Mouse (Mus musculus) embryonic facial prominence, embryonic 15.5 days (tissue): ENCODE measurements around the gene Ccdc185. TPM values are rescaled to one million over a fixed set of nuclear protein-coding genes. Genes with fewer than 3 reads are reported as not detected.

ENCODE experiments used
- ATAC-seq: fragments of 200-750 bp; cut with Nextera tagmentation; 2 replicates; pipeline ENCODE4 v1.8.0; 2017; ENCODE audit warnings: low read depth, moderate TSS enrichment; ENCODE audit not compliant: insufficient number of reproducible peaks, low FRiP score, low TSS enrichment
- H3K27ac ChIP-seq: fragments of 300-500 bp; sonication (generic); replicated peaks from 2 replicates; pipeline ENCODE4 v1.5.1; 2015; ENCODE audit warnings: mild to moderate bottlenecking, inconsistent platforms
- H3K27me3 ChIP-seq: fragments of 300-500 bp; sonication (generic); 2 replicates; pipeline ENCODE4 v1.6.1; 2015; ENCODE audit warnings: inconsistent platforms
- H3K36me3 ChIP-seq: fragments of 300-500 bp; sonication (generic); 2 replicates; pipeline ENCODE4 v1.6.1; 2015; ENCODE audit warnings: mild to moderate bottlenecking, inconsistent platforms
- H3K4me1 ChIP-seq: fragments of 300-500 bp; sonication (generic); 2 replicates; pipeline ENCODE4 v1.6.1; 2015; ENCODE audit warnings: inconsistent platforms
- H3K4me2 ChIP-seq: fragments of 300-500 bp; sonication (generic); replicated peaks from 2 replicates; pipeline ENCODE4 v1.6.1; 2015; ENCODE audit warnings: mild to moderate bottlenecking, inconsistent platforms
- H3K4me3 ChIP-seq: fragments of 300-500 bp; sonication (generic); replicated peaks from 2 replicates; pipeline ENCODE4 v1.5.1; 2015; ENCODE audit warnings: mild to moderate bottlenecking, inconsistent platforms
- H3K9ac ChIP-seq: fragments of 300-500 bp; sonication (generic); 2 replicates; pipeline ENCODE4 v1.6.1; 2015; ENCODE audit warnings: inconsistent platforms
- H3K9me3 ChIP-seq: fragments of 300-500 bp; sonication (generic); replicated peaks from 2 replicates; pipeline ENCODE4 v1.6.1; 2016; ENCODE audit warnings: inconsistent platforms
- WGBS: fragments of 180-500 bp; shearing (Covaris S2); methylation state at CpG from one replicate; pipeline ENCODE4 v1.1.7; 2015; 5-methylcytosine and 5-hydroxymethylcytosine counted together
- polyA plus RNA-seq: library from polyadenylated mRNA; unstranded; fragments of >200 nt; fragmentation: Nextera tagmentation; extraction: Ambion mirVana; gene quantifications from 2 replicates; pipeline ENCODE4 v1.2.1, GENCODE M21; 2015

Gene Ccdc185
- polyA plus RNA-seq, 1 experiment from 2014 or later: not detected

GRCm38 (mm10) chr1:182776749-182777410, 27.9 kb upstream of the Ccdc185 start:
- ATAC-seq: no peak
- 47% methylated on average over 10 of the region's 10 CpGs for WGBS
- no peak overlapping the region for H3K9ac ChIP-seq

DNA sequence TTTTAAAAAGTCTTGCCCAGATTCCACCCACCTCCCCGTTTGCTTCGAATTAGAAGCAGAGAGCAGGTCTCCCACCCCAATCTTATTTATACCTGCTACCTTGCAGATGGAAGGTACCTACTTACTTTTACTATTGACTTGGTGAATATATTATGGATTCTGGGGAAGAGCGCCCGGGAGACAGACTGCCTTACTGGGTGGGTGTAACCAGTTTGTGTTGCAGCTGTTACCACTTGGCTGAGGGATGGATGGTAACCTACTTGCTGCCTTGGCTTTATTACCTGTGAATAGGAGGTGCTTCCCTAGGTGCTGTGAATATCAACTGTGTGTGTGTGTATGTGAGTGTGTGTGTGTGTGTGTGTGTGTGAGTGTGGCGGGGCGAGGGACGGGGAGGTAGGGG, 26.6 kb upstream of the Ccdc185 start:
- no peaks in the 10 kb centered on the region for H3K36me3 ChIP-seq
- 87% methylated on average over 7 of the region's 7 CpGs for WGBS
- H3K9ac ChIP-seq: no peak overlapping the region

More at GRCm38 (mm10) chr1:182776749-182777410, 27.9 kb upstream of the Ccdc185 start:
- H3K4me3 ChIP-seq: no peak overlapping the region
- no peak overlapping the region for H3K4me2 ChIP-seq
- H3K27me3 ChIP-seq: no peaks in the 10 kb centered on the region
- H3K4me1 ChIP-seq: no peaks in the 10 kb centered on the region
- H3K9me3 ChIP-seq: no peaks in the 10 kb centered on the region
- H3K36me3 ChIP-seq: no peaks in the 10 kb centered on the region
- no peak overlapping the region for H3K27ac ChIP-seq

DNA sequence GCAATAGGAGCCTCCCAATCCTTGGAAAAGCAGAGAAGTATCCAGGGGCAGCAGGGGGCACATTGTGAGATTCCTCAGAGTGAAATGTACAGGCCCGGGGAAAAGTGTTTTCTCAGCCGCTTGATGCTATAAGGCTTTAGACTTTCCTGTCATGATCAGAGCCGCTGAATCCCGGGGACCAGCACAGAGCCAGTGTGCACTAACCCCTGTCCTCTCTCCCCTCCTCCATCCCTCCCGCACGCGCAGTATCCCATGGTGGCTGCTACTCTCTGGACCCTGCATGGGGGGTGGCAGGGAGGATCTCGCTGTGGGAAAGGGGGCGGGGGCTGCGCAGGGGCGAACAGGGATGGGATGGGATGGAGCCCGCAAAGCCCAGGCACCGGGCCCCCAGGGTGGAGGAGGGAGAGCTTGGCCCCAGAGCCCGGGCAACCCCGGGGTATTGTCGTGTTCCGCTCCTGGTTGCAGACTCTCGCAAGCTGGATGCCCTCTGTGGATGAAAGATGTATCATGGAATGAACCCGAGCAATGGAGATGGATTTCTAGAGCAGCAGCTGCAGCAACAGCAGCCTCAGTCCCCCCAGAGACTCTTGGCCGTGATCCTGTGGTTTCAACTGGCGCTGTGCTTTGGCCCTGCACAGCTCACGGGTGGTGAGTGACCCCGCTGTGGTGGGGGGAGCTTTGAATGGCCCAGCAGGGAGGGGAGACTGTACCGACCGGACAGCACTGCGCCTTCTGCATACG, 15.7 kb upstream of the Ccdc185 start:
- Histone ChIP-seq H3K4me2 (peak overlapping the region; percentile 90), H3K4me3 (peak overlapping the region; percentile 63), H3K4me1 (peaks cover 18% of the 10 kb centered on the region), H3K27ac (0 out of 2 replicates have a peak overlapping the region, but pooled peaks have one; percentile 17), H3K36me3 (no peaks in the 10 kb centered on the region), H3K9ac (peak overlapping the region; percentile 26; the same call in 1 of the 2 replicates), H3K27me3 (peaks cover 16% of the 10 kb centered on the region), H3K9me3 (no peaks in the 10 kb centered on the region)
- peak; percentile 58; the same call in 1 of the 2 replicates for ATAC-seq
- 2% methylated on average over 27 of the region's 27 CpGs for WGBS

More for the DNA sequence above, 26.6 kb upstream of the Ccdc185 start:
- Histone ChIP-seq H3K4me3 (no peak overlapping the region), H3K9me3 (no peaks in the 10 kb centered on the region), H3K27ac (no peak overlapping the region), H3K27me3 (no peaks in the 10 kb centered on the region), H3K4me1 (no peaks in the 10 kb centered on the region), H3K4me2 (no peak overlapping the region)
- ATAC-seq: no peak

DNA sequence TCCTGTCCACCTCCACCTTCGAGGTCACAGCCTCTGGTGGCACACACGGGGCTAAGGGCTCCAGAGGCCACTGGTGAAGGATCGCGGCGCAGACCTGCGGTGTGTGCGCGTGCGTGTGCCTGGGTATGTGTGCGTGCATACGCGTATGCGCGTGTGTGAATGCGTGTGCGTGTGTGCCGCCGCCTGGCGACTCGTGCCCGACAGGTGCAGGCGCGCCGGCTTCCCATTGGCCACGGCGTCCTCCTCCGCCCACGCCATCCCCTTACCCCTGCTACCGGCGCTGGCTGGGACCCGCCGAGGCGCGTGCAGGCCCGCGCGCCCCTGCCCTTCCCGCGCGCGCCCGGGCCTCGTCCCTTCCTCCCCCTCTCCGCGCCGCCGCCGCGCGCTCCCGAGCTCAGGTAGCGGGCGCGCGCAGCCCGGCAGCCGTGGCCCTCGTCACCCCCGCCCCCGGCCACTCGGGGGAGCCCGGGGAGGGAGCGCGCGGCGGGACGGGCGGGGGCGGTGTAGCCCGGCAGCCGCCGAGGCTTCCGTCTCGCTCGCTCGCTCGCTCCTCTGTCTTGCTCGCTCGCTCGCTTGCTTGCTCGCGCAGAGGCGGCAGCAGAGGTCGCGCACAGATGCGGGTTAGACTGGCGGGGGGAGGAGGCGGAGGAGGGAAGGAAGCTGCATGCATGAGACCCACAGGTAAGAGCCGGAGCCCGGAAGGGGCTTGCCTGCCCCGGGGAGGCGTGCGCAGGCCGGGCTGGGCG, 14.9 kb upstream of the Ccdc185 start, which contains the start of gene Susd4:
TSS of gene Susd4 (plus strand) at position 145 of the 746 bp plus-strand sequence.
- WGBS: under 1% methylated on average over 93 of the region's 95 CpGs
- peaks cover 16% of the 10 kb centered on the region for H3K27me3 ChIP-seq

DNA sequence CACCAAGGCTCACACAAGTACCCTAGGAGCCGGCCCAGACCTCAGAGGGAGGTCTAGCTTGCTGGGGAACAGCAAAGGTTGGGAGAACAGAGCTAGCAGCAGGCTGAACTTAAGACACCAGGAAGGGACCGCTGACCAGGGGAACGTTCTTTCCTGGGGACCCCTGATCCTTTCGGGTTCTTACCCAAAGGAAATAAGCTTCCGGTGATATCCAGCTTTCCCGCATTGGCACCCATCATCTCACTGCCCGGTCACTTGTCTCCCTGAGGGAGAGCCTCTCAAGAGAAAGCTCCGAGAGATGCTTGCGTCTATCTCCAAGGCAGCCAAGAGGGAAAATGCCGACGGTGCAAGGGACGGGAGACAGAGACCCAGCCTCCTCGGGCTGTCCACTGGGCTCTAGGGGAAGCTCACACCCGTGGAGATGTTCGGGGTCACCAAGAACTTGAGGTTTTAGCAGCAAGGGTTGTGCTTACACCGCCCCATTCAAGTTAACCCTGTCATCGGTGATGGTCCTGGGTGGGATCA, 14.3 kb upstream of the Ccdc185 start:
- peaks cover 18% of the 10 kb centered on the region for H3K4me1 ChIP-seq
- H3K9me3 ChIP-seq: no peaks in the 10 kb centered on the region
- H3K27me3 ChIP-seq: peaks cover 16% of the 10 kb centered on the region
- peak overlapping the region; percentile 90 for H3K4me2 ChIP-seq
- peak overlapping the region; percentile 63 for H3K4me3 ChIP-seq
- no peak overlapping the region for H3K9ac ChIP-seq
- ATAC-seq: no peak
- WGBS: 7% methylated on average over 17 of the region's 17 CpGs
- H3K36me3 ChIP-seq: no peaks in the 10 kb centered on the region
- no peak overlapping the region for H3K27ac ChIP-seq

More for the DNA sequence above, 14.9 kb upstream of the Ccdc185 start, which contains the start of gene Susd4:
- Histone ChIP-seq H3K4me2 (peak within 1 kb of the TSS; percentile 90), H3K27ac (0 out of 2 replicates have a peak within 1 kb of the TSS, but pooled peaks have one; percentile 28), H3K36me3 (no peaks in the 10 kb centered on the region), H3K9me3 (no peaks in the 10 kb centered on the region), H3K4me3 (peak within 1 kb of the TSS; percentile 63), H3K9ac (peak within 1 kb of the TSS; percentile 26; the same call in 1 of the 2 replicates), H3K4me1 (peaks cover 18% of the 10 kb centered on the region)
- peak; percentile 80 for ATAC-seq

DNA sequence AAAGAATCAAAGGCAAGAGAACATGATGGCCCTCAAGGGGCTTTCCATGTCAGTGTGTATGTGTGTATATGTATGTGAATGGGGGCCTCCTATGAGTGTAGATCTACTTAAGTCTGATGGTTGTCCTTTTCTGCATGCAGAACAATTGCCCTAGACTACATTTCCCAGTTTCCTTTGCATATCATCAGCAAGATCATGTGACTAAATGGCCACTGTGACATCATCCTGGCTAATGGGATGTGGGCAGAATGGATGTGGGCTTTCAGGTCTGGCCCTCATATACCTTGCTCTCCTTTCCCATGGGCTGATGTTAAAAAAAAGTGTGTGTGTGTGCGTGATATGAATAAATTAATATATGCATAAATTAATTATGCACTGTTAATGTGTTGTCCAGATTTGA, 9.8 kb upstream of the Ccdc185 start:
- no peak overlapping the region for H3K27ac ChIP-seq
- H3K4me2 ChIP-seq: no peak overlapping the region
- H3K9ac ChIP-seq: no peak overlapping the region
- no peak for ATAC-seq
- H3K27me3 ChIP-seq: peaks cover 14% of the 10 kb centered on the region
- H3K4me3 ChIP-seq: no peak overlapping the region
- H3K9me3 ChIP-seq: no peaks in the 10 kb centered on the region
- WGBS: 74% methylated on average over 1 of the region's 1 CpGs
- H3K36me3 ChIP-seq: no peaks in the 10 kb centered on the region
- H3K4me1 ChIP-seq: peaks cover 6% of the 10 kb centered on the region

GRCm38 (mm10) chr1:182754865-182755264, 5.9 kb upstream of the Ccdc185 start:
- WGBS: 80% methylated on average over 5 of the region's 5 CpGs
- no peak overlapping the region for H3K4me2 ChIP-seq
- H3K36me3 ChIP-seq: no peaks in the 10 kb centered on the region
- H3K27ac ChIP-seq: no peak overlapping the region
- H3K27me3 ChIP-seq: no peaks in the 10 kb centered on the region
- H3K4me1 ChIP-seq: no peaks in the 10 kb centered on the region
- no peaks in the 10 kb centered on the region for H3K9me3 ChIP-seq
- no peak overlapping the region for H3K4me3 ChIP-seq
- ATAC-seq: no peak
- H3K9ac ChIP-seq: no peak overlapping the region

GRCm38 (mm10) chr1:182753694-182754093, 4.7 kb upstream of the Ccdc185 start:
- ATAC-seq: no peak
- Histone ChIP-seq H3K9ac (no peak overlapping the region), H3K4me1 (no peaks in the 10 kb centered on the region), H3K9me3 (no peaks in the 10 kb centered on the region), H3K27me3 (no peaks in the 10 kb centered on the region), H3K4me2 (no peak overlapping the region), H3K27ac (no peak overlapping the region), H3K4me3 (no peak overlapping the region), H3K36me3 (no peaks in the 10 kb centered on the region)
- WGBS: 67% methylated on average over 8 of the region's 8 CpGs

DNA sequence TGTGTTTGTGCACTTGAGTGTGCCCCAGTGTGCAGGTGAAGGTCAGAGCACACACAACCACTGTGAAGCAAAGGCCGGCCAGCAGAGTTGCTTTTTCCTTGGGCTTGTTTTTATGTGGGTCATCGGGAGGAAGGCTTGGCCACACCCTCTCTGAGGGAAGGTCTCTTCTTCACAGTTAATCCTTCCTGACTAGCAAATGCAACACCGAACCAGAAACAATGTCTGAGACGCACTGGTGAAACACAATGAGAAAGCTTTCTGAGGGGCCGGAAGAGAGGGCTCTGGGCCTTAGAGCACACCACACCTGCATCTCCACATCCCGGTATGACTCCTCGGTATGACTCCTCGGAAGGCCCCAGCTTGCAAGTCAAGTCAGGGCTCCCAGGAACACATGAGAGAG, 2.3 kb upstream of the Ccdc185 start:
- Histone ChIP-seq H3K27ac (no peak overlapping the region), H3K4me2 (no peak overlapping the region), H3K4me3 (no peak overlapping the region), H3K9me3 (no peaks in the 10 kb centered on the region), H3K36me3 (no peaks in the 10 kb centered on the region), H3K9ac (no peak overlapping the region), H3K4me1 (no peaks in the 10 kb centered on the region), H3K27me3 (0 out of 2 replicates have a peak, but pooled peaks cover 2% of the 10 kb centered on the region)
- ATAC-seq: no peak
- WGBS: 77% methylated on average over 8 of the region's 8 CpGs

DNA sequence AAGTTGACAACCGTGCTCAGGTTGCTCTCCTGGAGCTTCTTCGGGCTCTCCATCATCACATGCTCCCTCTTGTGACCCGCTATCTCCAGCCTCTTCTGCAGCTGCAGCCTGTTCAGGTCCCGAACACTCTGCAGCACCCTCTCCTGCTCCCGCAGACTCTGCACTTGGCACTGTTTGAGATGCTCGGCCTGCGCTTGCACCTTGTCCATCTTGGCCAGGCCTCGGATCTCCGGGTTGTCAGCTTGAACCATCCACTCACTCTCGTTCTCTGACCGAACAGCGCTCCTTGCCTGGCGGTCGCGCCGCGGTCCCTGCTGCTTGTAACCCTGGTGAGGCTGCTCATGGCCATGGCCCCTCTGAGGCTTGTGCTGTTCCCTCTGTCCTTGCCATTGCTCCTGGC, 1.1 kb downstream of the Ccdc185 start:
- H3K4me3 ChIP-seq: no peak overlapping the region
- no peaks in the 10 kb centered on the region for H3K9me3 ChIP-seq
- H3K9ac ChIP-seq: no peak overlapping the region
- no peaks in the 10 kb centered on the region for H3K4me1 ChIP-seq
- 0 out of 2 replicates have a peak, but pooled peaks cover 2% of the 10 kb centered on the region for H3K27me3 ChIP-seq
- H3K27ac ChIP-seq: no peak overlapping the region
- WGBS: 85% methylated on average over 17 of the region's 17 CpGs
- H3K36me3 ChIP-seq: no peaks in the 10 kb centered on the region
- no peak overlapping the region for H3K4me2 ChIP-seq
- no peak for ATAC-seq

DNA sequence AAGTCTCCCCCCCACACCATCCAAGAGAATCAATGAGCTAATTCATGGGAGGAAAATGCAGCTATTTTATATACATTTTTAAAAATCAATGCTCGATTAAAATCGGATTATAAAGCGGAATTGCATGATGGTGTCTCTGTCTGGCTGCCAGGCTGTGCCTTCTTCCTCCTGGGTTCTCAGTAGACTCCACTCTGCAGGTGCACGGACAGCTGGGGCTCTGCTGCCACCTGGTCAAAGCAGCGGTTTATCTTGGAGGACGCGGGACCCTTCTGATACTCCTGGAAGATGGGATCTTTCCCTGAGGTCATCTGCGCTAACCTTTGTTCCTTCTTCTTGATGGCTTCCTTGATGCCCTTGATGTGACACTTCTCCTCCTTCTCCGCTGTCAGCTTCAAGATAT, 1.9 kb downstream of the Ccdc185 start:
- no peak for ATAC-seq
- Histone ChIP-seq H3K27me3 (0 out of 2 replicates have a peak, but pooled peaks cover 2% of the 10 kb centered on the region), H3K9ac (no peak overlapping the region), H3K9me3 (no peaks in the 10 kb centered on the region), H3K4me3 (no peak overlapping the region), H3K36me3 (no peaks in the 10 kb centered on the region), H3K4me1 (no peaks in the 10 kb centered on the region), H3K27ac (no peak overlapping the region), H3K4me2 (no peak overlapping the region)
- 93% methylated on average over 9 of the region's 9 CpGs for WGBS
